Mouse (Mus musculus) limb, embryonic 10.5 days (tissue): ENCODE data around the gene Clmp. TPM values are rescaled to one million over a fixed set of nuclear protein-coding genes. Genes with fewer than 3 reads are reported as not detected.

Experiments used
- DNase-seq: peaks from one replicate; pipeline ENCODE4 v3.0.0-alpha.2; 2017; ENCODE audit warnings: low spot score
- H3K27ac ChIP-seq: fragments of 300-500 bp; sonication (generic); 2 replicates; pipeline ENCODE4 v1.5.1; 2016; ENCODE audit warnings: mild to moderate bottlenecking
- H3K27me3 ChIP-seq: fragments of 300-500 bp; sonication (generic); 2 replicates; pipeline ENCODE4 v1.6.1; 2016; ENCODE audit warnings: low read depth, mild to moderate bottlenecking; ENCODE audit not compliant: poor library complexity, severe bottlenecking
- H3K36me3 ChIP-seq: fragments of 300-500 bp; sonication (generic); 2 replicates; pipeline ENCODE4 v1.6.1; 2016; ENCODE audit warnings: mild to moderate bottlenecking, moderate library complexity
- H3K4me1 ChIP-seq: fragments of 300-500 bp; sonication (generic); 2 replicates; pipeline ENCODE4 v1.6.1; 2016
- H3K4me3 ChIP-seq: fragments of 300-500 bp; sonication (generic); 2 replicates; pipeline ENCODE4 v1.5.1; 2016; ENCODE audit warnings: mild to moderate bottlenecking, moderate library complexity
- H3K9me3 ChIP-seq: fragments of 300-500 bp; sonication (generic); replicated peaks from 2 replicates; pipeline ENCODE4 v1.6.1; 2016; ENCODE audit warnings: mild to moderate bottlenecking
- WGBS: fragments of 180-500 bp; shearing (Covaris S2); methylation state at CpG from one replicate; pipeline ENCODE4 v1.1.7; 2016; 5-methylcytosine and 5-hydroxymethylcytosine counted together
- polyA plus RNA-seq: library from polyadenylated mRNA; unstranded; fragments of >200 nt; fragmentation: Nextera tagmentation; extraction: Ambion mirVana; gene quantifications from 2 replicates; pipeline ENCODE4 v1.2.1, GENCODE M21; 2016

The Clmp gene
- polyA plus RNA-seq, 1 experiment from 2014 or later: 53.5 TPM

DNA sequence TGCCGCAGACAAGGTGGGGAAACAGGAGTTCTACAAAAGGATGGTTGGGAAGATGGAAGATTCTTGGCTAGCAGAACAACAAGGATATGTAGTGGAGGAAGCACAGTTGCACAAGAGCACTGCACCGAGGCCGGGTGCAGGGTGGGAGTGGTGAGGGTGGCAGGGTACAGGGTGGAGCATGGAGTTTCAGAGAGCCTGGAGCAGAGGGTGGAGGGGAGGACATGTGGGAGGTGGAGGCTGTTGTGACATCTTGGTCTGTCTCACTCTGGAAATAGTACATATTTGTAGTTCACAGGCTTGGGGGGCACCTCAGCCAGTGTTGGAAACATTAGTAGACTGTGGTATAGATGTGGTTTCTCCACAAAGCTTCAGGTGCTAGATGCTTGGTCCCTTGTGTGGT, 13.4 kb downstream of the Clmp start:
- DNase-seq: no peak
- 86% methylated on average over 3 of the region's 3 CpGs for WGBS
- Histone ChIP-seq H3K4me3 (no peak overlapping the region), H3K36me3 (peaks cover 77% of the 10 kb centered on the region), H3K27ac (no peak overlapping the region), H3K4me1 (peaks cover 29% of the 10 kb centered on the region), H3K9me3 (no peaks in the 10 kb centered on the region), H3K27me3 (no peaks in the 10 kb centered on the region)

GRCm38 (mm10) chr9:40700253-40700652, 14.5 kb downstream of the Clmp start:
- Histone ChIP-seq H3K4me3 (no peak overlapping the region), H3K9me3 (no peaks in the 10 kb centered on the region), H3K4me1 (peaks cover 26% of the 10 kb centered on the region), H3K27me3 (no peaks in the 10 kb centered on the region), H3K27ac (no peak overlapping the region), H3K36me3 (peaks cover 68% of the 10 kb centered on the region)
- WGBS: 93% methylated on average over 5 of the region's 5 CpGs
- DNase-seq: no peak

DNA sequence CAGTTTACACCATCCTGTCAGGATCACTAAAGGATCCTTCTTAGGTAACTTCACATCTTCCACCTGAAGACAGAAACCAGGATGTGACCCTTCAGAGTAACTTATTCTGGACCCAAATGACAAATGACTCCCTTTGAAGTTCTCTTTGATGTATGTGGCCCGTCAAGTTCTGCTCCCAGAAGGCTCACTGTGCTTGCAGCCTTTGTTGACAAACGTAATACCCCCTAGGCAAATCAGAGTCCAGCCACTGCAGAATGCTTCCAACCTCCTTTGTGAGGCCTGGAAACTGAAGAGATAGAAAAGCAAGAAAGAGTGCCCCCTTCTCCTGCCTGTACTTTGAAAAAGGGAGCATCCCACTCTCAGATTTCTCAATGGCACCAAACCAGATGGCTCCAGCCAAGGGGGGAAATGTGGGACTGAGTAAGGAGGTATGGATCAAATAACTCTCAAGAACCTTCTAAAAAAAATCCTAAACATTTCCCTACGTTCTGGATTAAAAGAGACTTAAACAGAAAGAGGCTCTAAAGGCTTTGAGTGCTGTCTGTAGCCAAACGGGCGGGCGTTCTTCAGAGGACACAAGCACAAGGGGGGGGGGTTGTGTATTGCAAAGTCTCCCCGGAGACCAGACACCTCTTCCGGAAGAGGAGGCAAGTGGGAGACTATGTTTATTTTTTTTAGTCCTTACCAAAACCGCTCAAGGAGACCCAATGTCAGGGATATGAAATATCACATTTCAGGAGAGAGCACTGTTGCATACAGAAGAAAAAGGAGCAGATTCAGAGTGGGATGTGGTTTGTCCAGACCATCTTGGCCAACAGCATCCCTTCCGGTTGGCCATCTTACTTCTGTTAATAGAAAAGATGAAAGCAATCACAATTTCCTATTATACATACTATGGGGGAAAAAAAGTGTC, 18.9 kb downstream of the Clmp start:
- Histone ChIP-seq H3K27me3 (no peaks in the 10 kb centered on the region), H3K4me1 (peaks cover 18% of the 10 kb centered on the region), H3K27ac (peak overlapping the region; percentile 44; the same call in 1 of the 2 replicates), H3K4me3 (no peak overlapping the region), H3K36me3 (peaks cover 47% of the 10 kb centered on the region), H3K9me3 (no peaks in the 10 kb centered on the region)
- 27% methylated on average over 10 of the region's 10 CpGs for WGBS
- no peak for DNase-seq

DNA sequence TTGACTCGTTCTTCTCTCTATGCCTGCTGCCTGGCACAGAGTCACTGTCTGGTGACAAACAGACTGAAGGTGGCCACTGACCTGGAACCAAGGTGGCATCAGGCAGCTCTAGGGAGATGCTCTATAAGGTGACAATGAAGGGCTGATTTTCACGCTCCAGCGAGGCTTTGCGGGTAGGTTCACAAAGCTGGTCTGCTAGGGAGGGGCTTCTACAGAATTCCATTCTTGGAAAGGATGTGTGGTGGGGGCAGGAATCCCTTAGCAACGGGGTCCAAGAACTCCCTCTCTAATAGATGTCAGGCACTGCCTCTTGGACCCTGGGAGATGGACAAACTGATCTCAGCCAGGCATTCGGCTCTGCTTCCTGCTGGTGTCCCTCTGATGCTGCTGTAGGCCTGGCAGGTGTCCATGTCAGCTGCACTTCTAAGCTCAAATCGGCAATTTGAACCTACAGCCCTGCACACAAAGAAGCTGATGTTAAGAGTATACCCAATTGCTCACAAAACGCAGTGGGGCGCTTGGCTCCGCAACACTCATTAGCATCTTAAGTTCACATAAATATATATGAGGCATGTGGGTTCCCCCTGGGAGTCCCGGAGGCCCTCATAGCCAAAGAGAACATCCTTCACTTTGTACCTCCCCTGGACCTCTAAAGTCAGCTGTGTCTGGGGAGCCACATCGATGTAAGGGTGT, 22.8 kb downstream of the Clmp start:
- no peak overlapping the region for H3K27ac ChIP-seq
- no peak for DNase-seq
- peaks cover 41% of the 10 kb centered on the region for H3K36me3 ChIP-seq
- no peaks in the 10 kb centered on the region for H3K9me3 ChIP-seq
- no peaks in the 10 kb centered on the region for H3K27me3 ChIP-seq
- H3K4me3 ChIP-seq: no peak overlapping the region
- H3K4me1 ChIP-seq: peaks cover 18% of the 10 kb centered on the region
- 83% methylated on average over 12 of the region's 12 CpGs for WGBS

DNA sequence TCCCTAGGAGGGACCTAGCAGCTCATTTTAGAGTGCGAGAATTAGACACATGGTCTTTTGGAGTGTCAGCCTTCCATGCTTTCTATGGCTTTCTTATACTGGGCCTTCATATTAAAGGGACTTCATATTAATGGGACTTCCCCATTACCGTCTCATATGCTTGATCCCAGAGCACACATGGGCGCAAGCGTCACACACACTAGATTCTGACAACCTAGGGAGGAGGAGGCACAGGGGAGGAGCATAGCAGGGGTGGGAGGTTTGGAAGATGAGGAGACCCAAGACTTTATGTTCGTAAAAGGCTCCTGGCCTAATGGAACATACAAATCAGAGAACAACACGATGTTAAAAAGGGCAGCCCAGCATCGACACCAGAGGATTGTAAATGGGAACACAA, 23.4 kb downstream of the Clmp start:
- H3K9me3 ChIP-seq: no peaks in the 10 kb centered on the region
- DNase-seq: no peak
- H3K4me3 ChIP-seq: no peak overlapping the region
- no peak overlapping the region for H3K27ac ChIP-seq
- 74% methylated on average over 7 of the region's 7 CpGs for WGBS
- H3K36me3 ChIP-seq: peaks cover 42% of the 10 kb centered on the region
- H3K4me1 ChIP-seq: peaks cover 14% of the 10 kb centered on the region
- H3K27me3 ChIP-seq: no peaks in the 10 kb centered on the region

- Histone ChIP-seq H3K9me3 (no peaks in the 10 kb centered on the region), H3K4me1 (peaks cover 9% of the 10 kb centered on the region), H3K27me3 (no peaks in the 10 kb centered on the region), H3K27ac (no peak overlapping the region), H3K4me3 (no peak overlapping the region), H3K36me3 (peaks cover 46% of the 10 kb centered on the region)
- no peak for DNase-seq
- 71% methylated on average over 3 of the region's 3 CpGs for WGBS
These were observed 23.8 kb downstream of the Clmp start for GRCm38 (mm10) chr9:40709587-40709986.

GRCm38 (mm10) chr9:40709991-40710390, 24.2 kb downstream of the Clmp start:
- no peak overlapping the region for H3K4me3 ChIP-seq
- 74% methylated on average over 3 of the region's 3 CpGs for WGBS
- H3K4me1 ChIP-seq: peaks cover 6% of the 10 kb centered on the region; the same call in 1 of the 2 replicates
- H3K27me3 ChIP-seq: no peaks in the 10 kb centered on the region
- H3K9me3 ChIP-seq: no peaks in the 10 kb centered on the region
- H3K27ac ChIP-seq: no peak overlapping the region
- peaks cover 47% of the 10 kb centered on the region for H3K36me3 ChIP-seq
- no peak for DNase-seq

DNA sequence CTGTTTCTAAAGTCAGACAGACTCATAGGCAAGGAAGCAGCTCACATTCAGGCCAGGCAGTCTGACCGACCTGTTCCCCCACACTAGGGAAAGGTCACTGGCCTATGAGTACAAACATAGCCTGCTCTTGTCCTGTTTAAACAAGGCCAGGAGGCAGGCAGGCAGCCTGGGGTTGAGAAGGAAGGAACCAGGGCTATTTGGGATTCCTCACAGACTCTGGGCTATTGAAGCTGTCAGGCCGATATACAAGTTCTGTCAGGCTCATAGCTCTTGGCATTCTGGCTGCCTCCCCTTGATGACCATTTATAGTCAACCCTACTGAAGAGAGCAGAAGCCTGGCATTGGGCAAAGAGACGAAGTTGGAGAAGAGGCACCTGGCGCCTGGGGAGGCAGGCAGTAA, 25.9 kb downstream of the Clmp start:
- H3K9me3 ChIP-seq: no peaks in the 10 kb centered on the region
- H3K4me1 ChIP-seq: peaks cover 17% of the 10 kb centered on the region
- DNase-seq: no peak
- peaks cover 45% of the 10 kb centered on the region for H3K36me3 ChIP-seq
- WGBS: 71% methylated on average over 4 of the region's 4 CpGs
- no peak overlapping the region for H3K27ac ChIP-seq
- H3K27me3 ChIP-seq: no peaks in the 10 kb centered on the region
- H3K4me3 ChIP-seq: no peak overlapping the region

DNA sequence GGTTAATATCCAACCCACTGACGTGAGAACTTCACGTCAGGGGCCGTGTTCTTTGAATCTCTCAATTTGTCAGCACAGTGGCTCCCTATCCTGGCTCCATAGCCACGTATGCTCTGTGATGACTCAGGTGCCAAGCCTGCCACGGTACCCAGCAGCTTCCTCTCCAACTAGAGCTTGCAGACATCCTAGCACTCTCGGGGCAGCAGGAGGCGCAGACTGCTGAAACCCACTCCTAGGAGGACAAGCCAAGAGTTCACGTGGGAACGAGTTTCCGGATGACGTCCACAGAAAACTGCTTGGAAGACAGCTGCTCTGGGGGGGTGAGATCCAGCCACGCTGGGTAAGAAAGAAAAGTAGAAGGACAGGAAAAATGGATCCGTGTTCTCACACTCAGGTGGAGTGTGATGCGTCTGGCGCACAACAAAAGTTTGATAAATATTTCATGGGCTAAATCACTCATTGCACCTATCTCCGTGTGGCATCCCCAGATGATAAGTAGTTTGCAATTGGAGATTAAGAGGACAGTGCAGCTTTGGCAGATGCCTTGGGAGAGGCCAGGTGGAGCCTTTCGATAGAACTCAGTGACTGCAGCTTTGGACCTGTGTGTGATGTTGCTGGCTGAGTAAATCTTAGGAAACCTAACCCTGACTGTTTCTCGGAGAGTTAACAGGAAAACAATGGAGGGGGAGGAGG, 31.6 kb downstream of the Clmp start:
- Histone ChIP-seq H3K4me1 (peaks cover 35% of the 10 kb centered on the region), H3K4me3 (no peak overlapping the region), H3K27me3 (no peaks in the 10 kb centered on the region), H3K9me3 (no peaks in the 10 kb centered on the region), H3K27ac (0 out of 2 replicates have a peak overlapping the region, but pooled peaks have one; percentile 21), H3K36me3 (peaks cover 33% of the 10 kb centered on the region)
- 78% methylated on average over 18 of the region's 18 CpGs for WGBS
- DNase-seq: no peak

DNA sequence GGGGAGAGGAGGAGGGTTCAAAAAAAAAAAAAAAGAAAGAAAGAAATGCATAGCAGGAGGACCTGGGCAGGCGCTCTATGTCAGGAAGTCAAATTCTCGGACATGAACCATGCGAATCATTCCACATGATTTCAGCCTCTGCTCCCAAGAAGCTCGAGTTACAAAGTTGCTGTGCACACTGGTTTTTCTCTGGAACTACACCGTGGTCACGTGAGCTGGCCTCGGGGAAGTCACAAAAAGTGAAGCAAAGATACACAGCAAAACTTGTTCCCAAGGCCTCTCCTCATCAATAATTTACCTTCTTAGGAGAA, 32.1 kb downstream of the Clmp start:
- no peak overlapping the region for H3K4me3 ChIP-seq
- DNase-seq: peak; percentile 39
- H3K27ac ChIP-seq: no peak overlapping the region
- WGBS: 42% methylated on average over 7 of the region's 7 CpGs
- no peaks in the 10 kb centered on the region for H3K27me3 ChIP-seq
- peaks cover 38% of the 10 kb centered on the region for H3K4me1 ChIP-seq
- H3K9me3 ChIP-seq: no peaks in the 10 kb centered on the region
- H3K36me3 ChIP-seq: peaks cover 36% of the 10 kb centered on the region

- WGBS: 17% methylated on average over 7 of the region's 7 CpGs
- Histone ChIP-seq H3K4me3 (no peak overlapping the region), H3K27me3 (no peaks in the 10 kb centered on the region), H3K9me3 (no peaks in the 10 kb centered on the region), H3K4me1 (peaks cover 44% of the 10 kb centered on the region), H3K36me3 (peaks cover 26% of the 10 kb centered on the region), H3K27ac (no peak overlapping the region)
- DNase-seq: no peak
These were observed 35.1 kb downstream of the Clmp start for GRCm38 (mm10) chr9:40720881-40721280.

DNA sequence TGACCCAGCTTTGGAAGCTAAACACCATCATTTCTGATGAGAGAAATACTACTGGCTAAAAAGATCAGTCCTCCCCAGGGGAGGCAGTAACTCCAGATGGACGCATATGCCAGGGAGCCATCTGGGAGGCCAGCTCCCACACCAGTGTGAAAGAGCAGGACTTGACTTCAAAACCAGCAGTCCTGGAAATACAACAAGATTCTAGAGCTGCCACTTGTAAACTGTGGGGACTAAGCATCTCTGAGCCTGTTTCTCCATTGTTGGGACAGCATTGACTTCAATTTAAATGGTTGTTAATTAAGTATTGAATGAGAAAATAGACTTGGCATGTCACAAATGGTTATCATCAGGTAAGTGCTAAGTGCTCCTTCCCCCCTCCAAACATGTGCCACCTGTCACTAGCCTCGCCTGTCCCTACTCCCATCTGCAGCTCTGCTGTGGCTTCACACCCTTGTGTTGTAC, 37.6 kb downstream of the Clmp start:
- Histone ChIP-seq H3K4me3 (no peak overlapping the region), H3K27me3 (no peaks in the 10 kb centered on the region), H3K27ac (no peak overlapping the region), H3K9me3 (no peaks in the 10 kb centered on the region), H3K36me3 (peaks cover 17% of the 10 kb centered on the region), H3K4me1 (peaks cover 22% of the 10 kb centered on the region)
- 52% methylated on average over 2 of the region's 2 CpGs for WGBS
- DNase-seq: no peak

GRCm38 (mm10) chr9:40724978-40725377, 39.2 kb downstream of the Clmp start:
- 74% methylated on average over 5 of the region's 5 CpGs for WGBS
- Histone ChIP-seq H3K9me3 (no peaks in the 10 kb centered on the region), H3K4me1 (peaks cover 22% of the 10 kb centered on the region), H3K36me3 (peaks cover 14% of the 10 kb centered on the region), H3K27me3 (no peaks in the 10 kb centered on the region), H3K27ac (no peak overlapping the region), H3K4me3 (no peak overlapping the region)
- no peak for DNase-seq
